Mouse (Mus musculus): ENCODE data around the gene Vcl. TPM values are rescaled to one million over a fixed set of nuclear protein-coding genes. Genes with fewer than 3 reads are reported as not detected.

The Vcl gene
- polyA plus RNA-seq, 1 experiment from 2014 or later = 39.9 TPM

DNA sequence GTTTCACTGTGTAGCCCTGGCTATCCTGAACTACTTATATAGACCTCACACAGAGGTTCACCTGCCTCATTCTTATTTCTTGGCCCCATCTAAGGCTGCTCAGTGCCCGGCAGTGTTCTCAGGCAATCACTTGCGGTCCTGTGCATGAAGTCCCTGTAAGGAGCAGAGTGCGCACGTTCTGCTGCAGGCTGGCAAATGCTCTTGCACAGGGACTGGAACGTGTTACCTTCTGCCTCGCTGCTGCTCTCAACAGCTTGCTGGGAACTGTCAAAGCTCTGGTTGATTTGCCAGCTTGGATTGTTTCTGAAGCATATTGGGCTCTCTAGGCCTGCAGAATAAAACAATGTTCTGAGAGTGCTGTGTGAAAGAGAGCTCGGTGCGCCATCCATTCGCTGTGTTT is 41.7 kb downstream of the Vcl start:
- Histone ChIP-seq H3K27me3 (ENCODE audit: insufficient read depth, low read length) (no peaks in the 10 kb centered on the region), H3K4me1 (replicated peaks; ENCODE audit: insufficient read depth, low read length) (no peaks in the 10 kb centered on the region), H3K9ac (ENCODE audit: low read depth, low read length) (no peak overlapping the region), H3K36me3 (ENCODE audit: insufficient read depth, low read length) (no peaks in the 10 kb centered on the region), H3K4me2 (ENCODE audit: low read length) (no peak overlapping the region), H3K4me3 (replicated peaks; ENCODE audit: low read depth, low read length) (no peak overlapping the region), H3K27ac (no peak overlapping the region), H3K9me3 (replicated peaks; ENCODE audit: low read length) (no peaks in the 10 kb centered on the region)
- no peak for TF ChIP-seq CTCF (IDR thresholded peaks at IDR 0.05; ENCODE audit: low read depth)
- no peak for ATAC-seq (replicated peaks; ENCODE audit: low FRiP score, low read depth)
- 88% methylated on average over 9 of the region's 9 CpGs for WGBS
- no peak for DNase-seq (ENCODE audit: low spot score)

DNA sequence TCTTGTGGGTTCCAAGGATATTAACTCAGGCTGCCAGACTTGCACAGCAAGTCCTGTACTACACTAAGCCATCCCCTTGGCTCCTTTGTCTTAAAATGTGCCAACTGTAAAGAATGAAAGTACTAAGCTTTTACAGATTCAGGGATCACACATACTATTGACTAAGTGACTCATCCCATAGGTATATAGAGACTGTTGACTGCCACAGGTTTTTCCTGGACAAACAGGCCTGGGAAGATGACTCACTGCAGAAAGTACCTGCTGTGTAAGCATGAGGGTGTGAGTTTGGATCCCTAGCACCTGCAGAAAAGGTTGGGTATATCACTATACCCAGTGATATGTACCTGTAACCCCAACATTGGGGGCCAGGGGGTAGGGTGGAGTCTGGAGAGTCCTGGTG is 44.6 kb downstream of the Vcl start:
- DNase-seq (ENCODE audit: low spot score) (no peak), ATAC-seq (replicated peaks; ENCODE audit: low FRiP score, low read depth) (no peak)
- no peaks in the 10 kb centered on the region for H3K36me3 ChIP-seq (ENCODE audit: insufficient read depth, low read length)
- no peaks in the 10 kb centered on the region for H3K4me1 ChIP-seq (replicated peaks; ENCODE audit: insufficient read depth, low read length)
- H3K9me3 ChIP-seq (replicated peaks; ENCODE audit: low read length) = no peaks in the 10 kb centered on the region
- no peak overlapping the region for H3K27ac ChIP-seq
- H3K4me3 ChIP-seq (replicated peaks; ENCODE audit: low read depth, low read length) = no peak overlapping the region
- H3K4me2 ChIP-seq (ENCODE audit: low read length) = no peak overlapping the region
- no peak for TF ChIP-seq CTCF (IDR thresholded peaks at IDR 0.05; ENCODE audit: low read depth)
- no peaks in the 10 kb centered on the region for H3K27me3 ChIP-seq (ENCODE audit: insufficient read depth, low read length)
- no peak overlapping the region for H3K9ac ChIP-seq (ENCODE audit: low read depth, low read length)

DNA sequence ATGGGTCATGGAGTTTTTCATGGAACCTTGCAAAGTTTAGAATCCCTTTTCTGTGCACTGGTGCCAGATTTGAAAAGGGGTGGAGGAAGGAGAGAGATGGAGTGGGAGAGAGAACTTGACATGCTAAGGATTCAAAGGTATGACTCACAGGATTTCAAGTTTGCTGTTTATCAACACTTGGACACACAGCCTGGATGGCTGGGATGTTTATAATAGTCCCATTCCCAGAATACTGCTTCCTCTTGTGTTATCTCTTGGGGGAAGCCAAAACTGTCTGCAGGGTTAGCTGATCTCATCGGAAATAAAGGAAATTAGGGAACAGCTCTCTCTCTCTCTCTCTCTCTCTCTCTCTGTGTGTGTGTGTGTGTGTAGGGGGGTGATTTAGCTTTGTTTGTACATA is 47.5 kb downstream of the Vcl start:
- DNase-seq (ENCODE audit: low spot score) = no peak
- H3K4me3 ChIP-seq (replicated peaks; ENCODE audit: low read depth, low read length) = no peak overlapping the region
- H3K9me3 ChIP-seq (replicated peaks; ENCODE audit: low read length) = no peaks in the 10 kb centered on the region
- 56% methylated on average over 1 of the region's 1 CpGs for WGBS
- no peaks in the 10 kb centered on the region for H3K27me3 ChIP-seq (ENCODE audit: insufficient read depth, low read length)
- TF ChIP-seq CTCF (IDR thresholded peaks at IDR 0.05; ENCODE audit: low read depth) = no peak
- H3K9ac ChIP-seq (ENCODE audit: low read depth, low read length) = no peak overlapping the region
- no peak overlapping the region for H3K27ac ChIP-seq
- H3K4me2 ChIP-seq (ENCODE audit: low read length) = no peak overlapping the region
- no peaks in the 10 kb centered on the region for H3K4me1 ChIP-seq (replicated peaks; ENCODE audit: insufficient read depth, low read length)
- ATAC-seq (replicated peaks; ENCODE audit: low FRiP score, low read depth) = no peak
- H3K36me3 ChIP-seq (ENCODE audit: insufficient read depth, low read length) = no peaks in the 10 kb centered on the region

DNA sequence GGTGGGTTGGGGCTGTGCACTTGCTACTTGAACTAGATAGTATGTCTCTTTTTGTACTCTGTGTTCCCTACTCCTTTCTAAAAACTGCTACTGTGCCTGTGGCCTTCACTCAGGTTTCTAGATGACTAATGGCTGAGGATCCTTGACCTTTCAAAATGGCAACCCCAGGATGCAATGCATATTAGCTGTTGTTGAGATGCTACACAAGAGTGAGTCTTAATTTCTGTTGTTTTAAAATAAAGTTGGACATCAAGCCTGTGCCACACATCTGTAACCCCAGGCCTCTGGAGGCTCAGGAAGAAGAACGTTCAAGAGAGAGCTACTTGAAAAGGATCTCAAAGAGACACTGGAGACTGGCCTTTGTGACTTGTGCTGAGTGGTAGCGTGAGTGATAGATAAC is 48.5 kb downstream of the Vcl start:
- DNase-seq (ENCODE audit: low spot score) (no peak), ATAC-seq (replicated peaks; ENCODE audit: low FRiP score, low read depth) (no peak)
- H3K9me3 ChIP-seq (replicated peaks; ENCODE audit: low read length) = no peaks in the 10 kb centered on the region
- no peak for TF ChIP-seq CTCF (IDR thresholded peaks at IDR 0.05; ENCODE audit: low read depth)
- no peaks in the 10 kb centered on the region for H3K4me1 ChIP-seq (replicated peaks; ENCODE audit: insufficient read depth, low read length)
- H3K4me2 ChIP-seq (ENCODE audit: low read length) = no peak overlapping the region
- no peak overlapping the region for H3K4me3 ChIP-seq (replicated peaks; ENCODE audit: low read depth, low read length)
- H3K36me3 ChIP-seq (ENCODE audit: insufficient read depth, low read length) = 0 out of 2 replicates have a peak, but pooled peaks cover 3% of the 10 kb centered on the region
- H3K27me3 ChIP-seq (ENCODE audit: insufficient read depth, low read length) = no peaks in the 10 kb centered on the region
- no peak overlapping the region for H3K27ac ChIP-seq
- no peak overlapping the region for H3K9ac ChIP-seq (ENCODE audit: low read depth, low read length)
- WGBS = 73% methylated on average over 2 of the region's 2 CpGs

DNA sequence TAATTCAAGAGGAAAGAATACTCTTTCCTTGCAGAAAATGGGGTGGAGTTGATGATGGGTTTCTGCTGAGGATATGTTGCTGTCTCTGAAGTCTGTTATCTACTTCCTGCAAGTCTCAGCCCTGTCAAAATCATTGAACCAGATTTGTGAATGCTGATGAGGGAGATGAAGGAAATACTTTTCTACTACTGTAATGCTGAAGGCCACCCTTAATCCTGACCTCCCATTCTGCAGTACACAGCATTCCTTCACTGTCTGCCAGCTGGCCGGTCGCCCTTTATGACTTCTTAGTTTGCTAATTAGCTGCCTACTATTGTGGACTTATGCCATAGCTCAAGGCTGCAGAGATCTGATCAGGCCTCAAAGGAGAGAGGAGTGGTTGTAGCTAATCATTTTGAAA is 54.6 kb downstream of the Vcl start:
- ATAC-seq (replicated peaks; ENCODE audit: low FRiP score, low read depth) = no peak
- no peaks in the 10 kb centered on the region for H3K4me1 ChIP-seq (replicated peaks; ENCODE audit: insufficient read depth, low read length)
- H3K27ac ChIP-seq = no peak overlapping the region
- H3K4me2 ChIP-seq (ENCODE audit: low read length) = no peak overlapping the region
- peaks cover 11% of the 10 kb centered on the region for H3K36me3 ChIP-seq (ENCODE audit: insufficient read depth, low read length)
- H3K9me3 ChIP-seq (replicated peaks; ENCODE audit: low read length) = no peaks in the 10 kb centered on the region
- H3K27me3 ChIP-seq (ENCODE audit: insufficient read depth, low read length) = no peaks in the 10 kb centered on the region
- WGBS = 44% methylated on average over 2 of the region's 2 CpGs
- no peak overlapping the region for H3K4me3 ChIP-seq (replicated peaks; ENCODE audit: low read depth, low read length)
- peak; percentile 56 for DNase-seq (ENCODE audit: low spot score)
- TF ChIP-seq CTCF (IDR thresholded peaks at IDR 0.05; ENCODE audit: low read depth) = no peak
- no peak overlapping the region for H3K9ac ChIP-seq (ENCODE audit: low read depth, low read length)

DNA sequence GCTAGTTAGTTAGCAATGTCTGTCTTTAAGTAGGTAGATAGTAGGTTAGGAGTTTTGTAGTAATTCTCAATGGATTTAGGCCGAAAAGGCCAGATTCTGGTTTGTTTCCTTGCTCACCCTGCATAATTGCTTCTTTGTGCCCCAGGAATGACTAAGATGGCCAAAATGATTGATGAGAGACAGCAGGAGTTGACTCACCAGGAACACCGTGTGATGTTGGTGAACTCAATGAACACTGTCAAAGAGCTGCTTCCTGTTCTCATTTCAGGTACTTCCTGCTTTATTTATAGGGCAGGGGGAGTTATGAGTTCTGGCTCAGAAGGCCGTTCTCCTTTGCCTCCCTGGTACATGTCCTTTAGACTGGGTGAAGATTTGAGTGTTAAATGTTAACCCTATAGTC is 56.3 kb downstream of the Vcl start:
- no peaks in the 10 kb centered on the region for H3K27me3 ChIP-seq (ENCODE audit: insufficient read depth, low read length)
- no peak for TF ChIP-seq CTCF (IDR thresholded peaks at IDR 0.05; ENCODE audit: low read depth)
- H3K9me3 ChIP-seq (replicated peaks; ENCODE audit: low read length) = no peaks in the 10 kb centered on the region
- no peak overlapping the region for H3K4me2 ChIP-seq (ENCODE audit: low read length)
- ATAC-seq (replicated peaks; ENCODE audit: low FRiP score, low read depth) = no peak
- 36% methylated on average over 3 of the region's 3 CpGs for WGBS
- no peaks in the 10 kb centered on the region for H3K4me1 ChIP-seq (replicated peaks; ENCODE audit: insufficient read depth, low read length)
- no peak overlapping the region for H3K9ac ChIP-seq (ENCODE audit: low read depth, low read length)
- DNase-seq (ENCODE audit: low spot score) = peak; percentile 51
- peaks cover 11% of the 10 kb centered on the region for H3K36me3 ChIP-seq (ENCODE audit: insufficient read depth, low read length)
- H3K27ac ChIP-seq = no peak overlapping the region
- no peak overlapping the region for H3K4me3 ChIP-seq (replicated peaks; ENCODE audit: low read depth, low read length)

DNA sequence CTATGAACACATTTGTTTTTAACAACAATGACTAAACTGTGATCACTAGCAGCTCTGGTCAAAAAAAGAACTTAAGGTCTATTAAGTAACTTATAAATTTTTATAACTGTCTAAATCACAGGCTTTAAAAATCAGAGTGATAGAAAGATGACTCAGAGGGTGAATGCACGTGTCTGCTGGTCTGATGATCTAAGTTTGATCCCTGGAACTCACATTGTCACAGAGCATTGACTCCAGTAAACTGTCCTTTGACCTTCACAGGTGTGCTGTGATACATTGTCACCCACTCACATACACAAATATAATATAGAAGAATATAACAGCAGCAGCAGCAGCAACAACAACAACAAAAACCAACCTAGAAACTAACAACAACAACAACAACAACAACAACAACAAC is 62.3 kb downstream of the Vcl start:
- Histone ChIP-seq H3K27me3 (ENCODE audit: insufficient read depth, low read length) (no peaks in the 10 kb centered on the region), H3K4me1 (replicated peaks; ENCODE audit: insufficient read depth, low read length) (no peaks in the 10 kb centered on the region), H3K4me3 (replicated peaks; ENCODE audit: low read depth, low read length) (no peak overlapping the region), H3K27ac (no peak overlapping the region), H3K9me3 (replicated peaks; ENCODE audit: low read length) (no peaks in the 10 kb centered on the region), H3K36me3 (ENCODE audit: insufficient read depth, low read length) (peaks cover 17% of the 10 kb centered on the region; the same call in 1 of the 2 replicates), H3K4me2 (ENCODE audit: low read length) (no peak overlapping the region), H3K9ac (ENCODE audit: low read depth, low read length) (no peak overlapping the region)
- TF ChIP-seq CTCF (IDR thresholded peaks at IDR 0.05; ENCODE audit: low read depth) = no peak
- no peak for DNase-seq (ENCODE audit: low spot score)
- no peak for ATAC-seq (replicated peaks; ENCODE audit: low FRiP score, low read depth)
- WGBS = 63% methylated on average over 1 of the region's 1 CpGs

Measured in kidney, postnatal 0 days (tissue).